Mouse (Mus musculus): ENCODE measurements around the gene Nfat5. TPM values are rescaled to one million over a fixed set of nuclear protein-coding genes. Genes with fewer than 3 reads are reported as not detected.

Gene Nfat5
- polyA plus RNA-seq, 1 experiment, result 15.5 TPM

- no peaks in the 10 kb centered on the region for H3K27me3 ChIP-seq (ENCODE audit: control insufficient read depth, insufficient read depth, low read length)
- no peak for TF ChIP-seq CTCF (IDR thresholded peaks at IDR 0.05; ENCODE audit: extremely low read depth, insufficient read length, insufficient replicate concordance, low read depth, low read length)
- TF ChIP-seq POLR2A (IDR thresholded peaks at IDR 0.05; ENCODE audit: low read depth, low read length), result no peak
- no peaks in the 10 kb centered on the region for H3K36me3 ChIP-seq (ENCODE audit: control insufficient read depth, insufficient read depth, low read length)
Measured at GRCm38 (mm10) chr8:107395397-107395796, 102.1 kb downstream of the Nfat5 start.

GRCm38 (mm10) chr8:107396106-107396670, 102.9 kb downstream of the Nfat5 start:
- Histone ChIP-seq H3K27ac (ENCODE audit: insufficient read depth, low read depth, low read length) (no peak overlapping the region), H3K27me3 (ENCODE audit: control insufficient read depth, insufficient read depth, low read length) (no peaks in the 10 kb centered on the region), H3K36me3 (ENCODE audit: control insufficient read depth, insufficient read depth, low read length) (no peaks in the 10 kb centered on the region), H3K4me3 (ENCODE audit: low read depth, low read length) (no peak overlapping the region), H3K4me1 (ENCODE audit: control insufficient read depth, insufficient read depth, insufficient read length, low read length) (peaks cover under 1% of the 10 kb centered on the region; the same call in 1 of the 2 replicates)
- no peak for TF ChIP-seq CTCF (IDR thresholded peaks at IDR 0.05; ENCODE audit: extremely low read depth, insufficient read length, insufficient replicate concordance, low read depth, low read length)
- TF ChIP-seq POLR2A (IDR thresholded peaks at IDR 0.05; ENCODE audit: low read depth, low read length), result no peak
- WGBS, result 93% methylated on average over 10 of the region's 10 CpGs

More at GRCm38 (mm10) chr8:107395397-107395796, 102.1 kb downstream of the Nfat5 start:
- Histone ChIP-seq H3K4me1 (ENCODE audit: control insufficient read depth, insufficient read depth, insufficient read length, low read length) (peaks cover 5% of the 10 kb centered on the region), H3K4me3 (ENCODE audit: low read depth, low read length) (no peak overlapping the region), H3K27ac (ENCODE audit: insufficient read depth, low read depth, low read length) (no peak overlapping the region)

GRCm38 (mm10) chr8:107397665-107398064, 104.4 kb downstream of the Nfat5 start:
- 61% methylated on average over 12 of the region's 12 CpGs for WGBS
- Histone ChIP-seq H3K4me3 (ENCODE audit: low read depth, low read length) (no peak overlapping the region), H3K4me1 (ENCODE audit: control insufficient read depth, insufficient read depth, insufficient read length, low read length) (no peaks in the 10 kb centered on the region), H3K27ac (ENCODE audit: insufficient read depth, low read depth, low read length) (no peak overlapping the region), H3K27me3 (ENCODE audit: control insufficient read depth, insufficient read depth, low read length) (no peaks in the 10 kb centered on the region), H3K36me3 (ENCODE audit: control insufficient read depth, insufficient read depth, low read length) (no peaks in the 10 kb centered on the region)
- TF ChIP-seq CTCF (IDR thresholded peaks at IDR 0.05; ENCODE audit: extremely low read depth, insufficient read length, insufficient replicate concordance, low read depth, low read length), result no peak
- no peak for TF ChIP-seq POLR2A (IDR thresholded peaks at IDR 0.05; ENCODE audit: low read depth, low read length)

- H3K4me3 ChIP-seq (ENCODE audit: low read depth, low read length), result no peak overlapping the region
- WGBS, result 55% methylated on average over 9 of the region's 9 CpGs
- no peaks in the 10 kb centered on the region for H3K27me3 ChIP-seq (ENCODE audit: control insufficient read depth, insufficient read depth, low read length)
- peaks cover 4% of the 10 kb centered on the region; the same call in 1 of the 2 replicates for H3K4me1 ChIP-seq (ENCODE audit: control insufficient read depth, insufficient read depth, insufficient read length, low read length)
- no peak overlapping the region for H3K27ac ChIP-seq (ENCODE audit: insufficient read depth, low read depth, low read length)
- no peak for TF ChIP-seq CTCF (IDR thresholded peaks at IDR 0.05; ENCODE audit: extremely low read depth, insufficient read length, insufficient replicate concordance, low read depth, low read length)
- TF ChIP-seq POLR2A (IDR thresholded peaks at IDR 0.05; ENCODE audit: low read depth, low read length), result no peak
- H3K36me3 ChIP-seq (ENCODE audit: control insufficient read depth, insufficient read depth, low read length), result no peaks in the 10 kb centered on the region
Measured at GRCm38 (mm10) chr8:107399495-107399894, 106.2 kb downstream of the Nfat5 start.

GRCm38 (mm10) chr8:107401866-107402265, 108.6 kb downstream of the Nfat5 start:
- 79% methylated on average over 5 of the region's 5 CpGs for WGBS
- Histone ChIP-seq H3K27ac (ENCODE audit: insufficient read depth, low read depth, low read length) (no peak overlapping the region), H3K4me3 (ENCODE audit: low read depth, low read length) (no peak overlapping the region), H3K36me3 (ENCODE audit: control insufficient read depth, insufficient read depth, low read length) (no peaks in the 10 kb centered on the region), H3K27me3 (ENCODE audit: control insufficient read depth, insufficient read depth, low read length) (no peaks in the 10 kb centered on the region), H3K4me1 (ENCODE audit: control insufficient read depth, insufficient read depth, insufficient read length, low read length) (peaks cover 5% of the 10 kb centered on the region; the same call in 1 of the 2 replicates)
- TF ChIP-seq CTCF (IDR thresholded peaks at IDR 0.05; ENCODE audit: extremely low read depth, insufficient read length, insufficient replicate concordance, low read depth, low read length) (no peak), POLR2A (IDR thresholded peaks at IDR 0.05; ENCODE audit: low read depth, low read length) (no peak)

GRCm38 (mm10) chr8:107403038-107403781, 109.9 kb downstream of the Nfat5 start, which contains the start of gene Nqo1:
Gene Nqo1, minus strand, starts transcription at chr8:107403206.
- H3K36me3 ChIP-seq (ENCODE audit: control insufficient read depth, insufficient read depth, low read length), result no peaks in the 10 kb centered on the region
- WGBS, result 3% methylated on average over 22 of the region's 22 CpGs
- no peaks in the 10 kb centered on the region for H3K27me3 ChIP-seq (ENCODE audit: control insufficient read depth, insufficient read depth, low read length)
- TF ChIP-seq POLR2A (IDR thresholded peaks at IDR 0.05; ENCODE audit: low read depth, low read length) (peak; percentile 60; the same call in 1 of the 2 replicates), CTCF (IDR thresholded peaks at IDR 0.05; ENCODE audit: extremely low read depth, insufficient read length, insufficient replicate concordance, low read depth, low read length) (no peak)
- peak within 1 kb of the TSS; percentile 61 for H3K27ac ChIP-seq (ENCODE audit: insufficient read depth, low read depth, low read length)
- peak within 1 kb of the TSS; percentile 58 for H3K4me3 ChIP-seq (ENCODE audit: low read depth, low read length)
- peaks cover 5% of the 10 kb centered on the region; the same call in 1 of the 2 replicates for H3K4me1 ChIP-seq (ENCODE audit: control insufficient read depth, insufficient read depth, insufficient read length, low read length)

GRCm38 (mm10) chr8:107404057-107404456, 110.8 kb downstream of the Nfat5 start:
- no peaks in the 10 kb centered on the region for H3K36me3 ChIP-seq (ENCODE audit: control insufficient read depth, insufficient read depth, low read length)
- H3K4me1 ChIP-seq (ENCODE audit: control insufficient read depth, insufficient read depth, insufficient read length, low read length), result peaks cover 5% of the 10 kb centered on the region; the same call in 1 of the 2 replicates
- H3K27me3 ChIP-seq (ENCODE audit: control insufficient read depth, insufficient read depth, low read length), result no peaks in the 10 kb centered on the region
- H3K4me3 ChIP-seq (ENCODE audit: low read depth, low read length), result peak overlapping the region; percentile 58; the same call in 1 of the 2 replicates
- TF ChIP-seq CTCF (IDR thresholded peaks at IDR 0.05; ENCODE audit: extremely low read depth, insufficient read length, insufficient replicate concordance, low read depth, low read length) (no peak), POLR2A (IDR thresholded peaks at IDR 0.05; ENCODE audit: low read depth, low read length) (no peak)
- H3K27ac ChIP-seq (ENCODE audit: insufficient read depth, low read depth, low read length), result peak overlapping the region; percentile 61
- WGBS, result 80% methylated on average over 4 of the region's 4 CpGs
